Mouse (Mus musculus) forebrain, embryonic 11.5 days (tissue): ENCODE data around the gene Smad6. TPM values are rescaled to one million over a fixed set of nuclear protein-coding genes. Genes with fewer than 3 reads are reported as not detected.

ENCODE experiments used
- ATAC-seq: fragments of 200-750 bp; cut with Nextera tagmentation; replicated peaks from 2 replicates; pipeline ENCODE4 v1.8.0; 2017; ENCODE audit warnings: moderate TSS enrichment; ENCODE audit not compliant: low FRiP score
- DNase-seq: peaks from one replicate; pipeline ENCODE4 v3.0.0-alpha.2; 2017; ENCODE audit warnings: low spot score
- H3K27ac ChIP-seq: fragments of 300-500 bp; sonication (generic); 2 replicates; pipeline ENCODE4 v1.5.1; 2014; ENCODE audit warnings: low read depth, low read length
- H3K27me3 ChIP-seq: fragments of 300-500 bp; sonication (generic); 2 replicates; pipeline ENCODE4 v1.6.1; 2014; ENCODE audit warnings: mild to moderate bottlenecking, low read length, mixed read lengths; ENCODE audit not compliant: control insufficient read depth, insufficient read depth
- H3K36me3 ChIP-seq: fragments of 300-500 bp; sonication (generic); 2 replicates; pipeline ENCODE4 v1.6.1; 2014; ENCODE audit warnings: mild to moderate bottlenecking, low read length, moderate library complexity, mixed read lengths; ENCODE audit not compliant: control insufficient read depth, insufficient read depth
- H3K4me1 ChIP-seq: fragments of 300-500 bp; sonication (generic); replicated peaks from 2 replicates; pipeline ENCODE4 v1.6.1; 2014; ENCODE audit warnings: low read length, mixed read lengths; ENCODE audit not compliant: control insufficient read depth, insufficient read depth
- H3K4me2 ChIP-seq: fragments of 300-500 bp; sonication (generic); 2 replicates; pipeline ENCODE4 v1.6.1; 2014; ENCODE audit warnings: low read depth, mild to moderate bottlenecking, low read length, moderate library complexity, mixed read lengths; ENCODE audit not compliant: severe bottlenecking
- H3K4me3 ChIP-seq: fragments of 300-500 bp; sonication (generic); 2 replicates; pipeline ENCODE4 v1.5.1; 2014; ENCODE audit warnings: low read depth, low read length
- H3K9ac ChIP-seq: fragments of 300-500 bp; sonication (generic); 2 replicates; pipeline ENCODE4 v1.6.1; 2014; ENCODE audit warnings: low read length
- H3K9me3 ChIP-seq: fragments of 300-500 bp; sonication (generic); 2 replicates; pipeline ENCODE4 v1.6.1; 2016; ENCODE audit warnings: low read length, mixed read lengths; ENCODE audit not compliant: control insufficient read depth
- WGBS: fragments of 180-500 bp; shearing (Covaris S2); extraction: QIAGEN DNeasy Blood & Tissue Kit; methylation state at CpG from one replicate; pipeline ENCODE4 v1.1.7; 2014; 5-methylcytosine and 5-hydroxymethylcytosine counted together
- polyA plus RNA-seq: library from polyadenylated mRNA; unstranded; fragments of >200 nt; fragmentation: Nextera tagmentation; extraction: Ambion mirVana; gene quantifications from 2 replicates; pipeline ENCODE4 v1.2.1, GENCODE M21; 2014

Gene Smad6
- polyA plus RNA-seq, 1 experiment from 2014 or later = 6.5 TPM

GRCm38 (mm10) chr9:63933068-63933467, 88.8 kb downstream of the Smad6 start:
- H3K27ac ChIP-seq = no peak overlapping the region
- H3K4me1 ChIP-seq = no peaks in the 10 kb centered on the region; the same call in 1 of the 2 replicates
- peaks cover 2% of the 10 kb centered on the region; the same call in 1 of the 2 replicates for H3K27me3 ChIP-seq
- DNase-seq (no peak), ATAC-seq (no peak)
- no peak overlapping the region for H3K4me2 ChIP-seq
- no peak overlapping the region for H3K9ac ChIP-seq
- no peaks in the 10 kb centered on the region for H3K9me3 ChIP-seq
- 76% methylated on average over 5 of the region's 5 CpGs for WGBS
- H3K36me3 ChIP-seq = no peaks in the 10 kb centered on the region
- no peak overlapping the region for H3K4me3 ChIP-seq

GRCm38 (mm10) chr9:63927340-63928049, 94.4 kb downstream of the Smad6 start:
- Histone ChIP-seq H3K4me3 (peak overlapping the region; percentile 19; the same call in 1 of the 2 replicates), H3K27ac (no peak overlapping the region), H3K4me2 (peak overlapping the region; percentile 60), H3K36me3 (no peaks in the 10 kb centered on the region), H3K4me1 (peaks cover 6% of the 10 kb centered on the region), H3K9ac (peak overlapping the region; percentile 54), H3K27me3 (peaks cover 12% of the 10 kb centered on the region), H3K9me3 (no peaks in the 10 kb centered on the region)
- DNase-seq (peak; percentile 57), ATAC-seq (no peak)
- WGBS = 4% methylated on average over 34 of the region's 34 CpGs

- Histone ChIP-seq H3K27ac (no peak overlapping the region), H3K36me3 (no peaks in the 10 kb centered on the region), H3K4me3 (no peak overlapping the region), H3K4me1 (peaks cover 6% of the 10 kb centered on the region), H3K27me3 (peaks cover 12% of the 10 kb centered on the region), H3K4me2 (no peak overlapping the region), H3K9ac (no peak overlapping the region), H3K9me3 (no peaks in the 10 kb centered on the region)
- ATAC-seq (no peak), DNase-seq (no peak)
- 78% methylated on average over 7 of the region's 7 CpGs for WGBS
Measured at GRCm38 (mm10) chr9:63926377-63926776, 95.5 kb downstream of the Smad6 start.

- Histone ChIP-seq H3K4me1 (peaks cover 6% of the 10 kb centered on the region), H3K9me3 (no peaks in the 10 kb centered on the region), H3K27ac (no peak overlapping the region), H3K36me3 (no peaks in the 10 kb centered on the region), H3K4me2 (no peak overlapping the region), H3K9ac (no peak overlapping the region), H3K27me3 (peaks cover 12% of the 10 kb centered on the region), H3K4me3 (no peak overlapping the region)
- no peak for ATAC-seq
- no peak for DNase-seq
- WGBS = 77% methylated on average over 9 of the region's 9 CpGs
Measured at GRCm38 (mm10) chr9:63923190-63923717, 98.6 kb downstream of the Smad6 start.

GRCm38 (mm10) chr9:63919708-63920107, 102.2 kb downstream of the Smad6 start:
- H3K27me3 ChIP-seq = no peaks in the 10 kb centered on the region
- no peaks in the 10 kb centered on the region for H3K4me1 ChIP-seq
- DNase-seq = no peak
- no peak overlapping the region for H3K4me2 ChIP-seq
- no peak overlapping the region for H3K27ac ChIP-seq
- no peak for ATAC-seq
- no peak overlapping the region for H3K4me3 ChIP-seq
- 91% methylated on average over 3 of the region's 3 CpGs for WGBS
- no peaks in the 10 kb centered on the region for H3K9me3 ChIP-seq
- H3K36me3 ChIP-seq = no peaks in the 10 kb centered on the region
- H3K9ac ChIP-seq = no peak overlapping the region

GRCm38 (mm10) chr9:63919001-63919555, 102.8 kb downstream of the Smad6 start:
- Histone ChIP-seq H3K4me3 (no peak overlapping the region), H3K4me1 (no peaks in the 10 kb centered on the region), H3K36me3 (no peaks in the 10 kb centered on the region), H3K9me3 (no peaks in the 10 kb centered on the region), H3K4me2 (no peak overlapping the region), H3K9ac (no peak overlapping the region), H3K27me3 (no peaks in the 10 kb centered on the region), H3K27ac (no peak overlapping the region)
- WGBS = 85% methylated on average over 18 of the region's 18 CpGs
- ATAC-seq (no peak), DNase-seq (no peak)

GRCm38 (mm10) chr9:63918245-63918644, 103.6 kb downstream of the Smad6 start:
- Histone ChIP-seq H3K27ac (no peak overlapping the region), H3K9ac (no peak overlapping the region), H3K36me3 (no peaks in the 10 kb centered on the region), H3K27me3 (no peaks in the 10 kb centered on the region), H3K4me1 (no peaks in the 10 kb centered on the region), H3K9me3 (no peaks in the 10 kb centered on the region), H3K4me3 (no peak overlapping the region), H3K4me2 (no peak overlapping the region)
- 62% methylated on average over 4 of the region's 4 CpGs for WGBS
- no peak for ATAC-seq
- DNase-seq = peak; percentile 89

GRCm38 (mm10) chr9:63916441-63916840, 105.4 kb downstream of the Smad6 start:
- ATAC-seq (no peak), DNase-seq (no peak)
- Histone ChIP-seq H3K27me3 (no peaks in the 10 kb centered on the region), H3K36me3 (no peaks in the 10 kb centered on the region), H3K9me3 (no peaks in the 10 kb centered on the region), H3K4me1 (no peaks in the 10 kb centered on the region), H3K4me2 (no peak overlapping the region), H3K9ac (no peak overlapping the region), H3K4me3 (no peak overlapping the region), H3K27ac (no peak overlapping the region)
- 81% methylated on average over 6 of the region's 6 CpGs for WGBS
